Mouse (Mus musculus): ENCODE measurements at regions not wholly inside any gene's neighbourhood (a gene's known extent, or its start where the extent isn't known, plus 50 kb on each side); places are given as distances from the start of the nearest gene placed in this dataset.

GRCm38 (mm10) chr3:144012820-144013219 lies 192.2 kb downstream of the Lmo4 start:
- TF ChIP-seq CTCF (IDR thresholded peaks at IDR 0.05) (no peak), EP300 (IDR thresholded peaks at IDR 0.05) (no peak)

All from lung, postnatal 0 days (tissue).